Mouse (Mus musculus) left cerebral cortex, postnatal 4 days (tissue): ENCODE measurements around the gene Aoah. TPM values are rescaled to one million over a fixed set of nuclear protein-coding genes. Genes with fewer than 3 reads are reported as not detected.

ENCODE experiments used
- DNase-seq: peaks from one replicate; pipeline ENCODE4 v3.0.0-alpha.2; 2022
- intact Hi-C: fragments of 180-260 bp; cut with DNase I; formaldehyde crosslinking; loops from one replicate; pipeline ENCODE4 v1.15.1; 2025
- total RNA-seq, 2 experiments: library from RNA; stranded (reverse); gene quantifications; 2 replicates each; pipeline ENCODE4 v1.2.3; 2021

Gene Aoah
- total RNA-seq, 2 experiments from 2014 or later: 0.38 to 0.46 TPM

DNA sequence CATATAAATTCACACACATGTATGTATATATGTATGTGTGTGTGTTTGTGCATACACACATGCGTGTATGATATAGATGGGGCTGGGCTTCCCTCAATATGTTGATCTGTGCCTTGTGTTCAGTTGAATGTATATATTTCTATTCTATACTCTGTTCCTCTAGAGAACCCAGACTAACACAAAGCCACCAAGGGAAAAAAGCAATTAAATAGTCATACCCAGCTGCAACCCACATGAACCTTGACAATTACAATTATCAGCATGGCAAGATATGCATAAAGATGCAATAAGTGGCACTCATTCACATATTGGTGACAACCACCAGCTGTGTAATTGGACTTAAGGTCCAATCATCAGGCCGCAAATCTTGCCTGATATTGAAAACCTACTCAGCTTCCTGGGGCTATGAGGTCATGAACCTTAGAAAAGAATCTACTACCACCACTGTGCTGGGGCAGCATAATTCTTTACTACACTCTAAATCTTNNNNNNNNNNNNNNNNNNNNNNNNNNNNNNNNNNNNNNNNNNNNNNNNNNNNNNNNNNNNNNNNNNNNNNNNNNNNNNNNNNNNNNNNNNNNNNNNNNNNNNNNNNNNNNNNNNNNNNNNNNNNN, 246.8 kb downstream of the Aoah start:
- DNase-seq: no peak
- intact Hi-C loops: no loop called here

GRCm38 (mm10) chr13:21050118-21050517, 256.2 kb downstream of the Aoah start:
- no peak for DNase-seq
- intact Hi-C loops: loop anchor here (5.0 kb wide), 1 partner anchor 753 kb away; no protein-coding TSS in a partner anchor

DNA sequence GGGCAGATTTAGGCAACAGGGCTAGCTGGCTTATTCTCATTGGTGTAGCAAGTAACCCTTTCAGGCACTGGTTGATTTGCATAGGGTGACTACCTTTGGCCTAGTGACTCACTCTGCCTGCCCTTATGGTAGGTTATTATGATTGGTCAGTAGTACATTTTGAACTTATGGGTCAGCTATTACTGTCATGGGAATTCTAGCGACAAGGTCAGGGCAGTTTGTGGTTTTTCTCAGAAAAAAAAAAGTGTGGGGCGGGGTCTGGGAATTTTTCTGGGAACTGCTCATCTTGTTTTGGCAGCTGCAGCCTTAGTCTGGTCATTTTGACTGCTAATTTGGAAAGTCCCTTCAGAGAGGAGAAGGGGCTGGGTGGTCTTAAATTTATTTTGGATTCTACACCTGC, 272.1 kb downstream of the Aoah start:
- DNase-seq: no peak
- intact Hi-C loops: no loop called here

- no peak for DNase-seq
- intact Hi-C loops: no loop called here
These were observed 280.9 kb downstream of the Aoah start, which contains the start of gene Olfr1370 for GRCm38 (mm10) chr13:21074847-21075246. TSS of gene Olfr1370 (minus strand) at chr13:21074947.

DNA sequence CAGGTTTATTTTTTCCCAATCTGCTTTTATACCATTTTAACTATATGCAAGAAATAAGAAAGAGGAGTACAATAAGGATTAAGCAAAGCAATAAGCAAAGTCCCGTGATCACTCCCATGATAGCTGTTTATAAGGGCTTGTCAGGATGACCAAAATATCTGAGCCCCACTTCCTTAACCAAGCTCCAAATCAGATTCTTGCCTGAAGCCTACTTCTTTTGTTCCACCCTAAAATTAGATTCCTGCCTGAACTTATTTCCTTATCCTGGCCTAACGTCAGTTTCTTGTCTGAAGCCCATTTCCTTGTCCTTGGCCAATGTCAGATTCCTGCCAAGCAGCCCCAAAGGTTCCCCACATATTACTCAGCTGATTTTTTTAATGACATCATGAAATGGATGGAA, 288.8 kb downstream of the Aoah start:
- DNase-seq: no peak
- intact Hi-C loops: no loop called here
